Mouse (Mus musculus) kidney, postnatal 4 days (tissue): ENCODE measurements at regions not wholly inside any gene's neighbourhood (a gene's known extent, or its start where the extent isn't known, plus 50 kb on each side); places are given as distances from the start of the nearest gene placed in this dataset.

Experiments
- DNase-seq, 2 experiments: peaks; one replicate each; pipeline ENCODE4 v3.0.0; 2021; ENCODE audit warnings: mixed read lengths in 2 of 2

GRCm38 (mm10) chr2:159019921-159020534, 225.4 kb downstream of the Dhx35 start:
- DNase-seq = no peak

- DNase-seq = no peak
These were observed 237.5 kb downstream of the Dhx35 start for GRCm38 (mm10) chr2:159032147-159032546.

- no peak for DNase-seq
These were observed 245.3 kb downstream of the Dhx35 start for GRCm38 (mm10) chr2:159039916-159040315.

GRCm38 (mm10) chr2:159053534-159053933, 258.9 kb downstream of the Dhx35 start:
- peak; percentile 46 to 58 for DNase-seq

GRCm38 (mm10) chr2:159053936-159054335, 259.3 kb downstream of the Dhx35 start:
- DNase-seq = peak; percentile 83 to 85

- DNase-seq = no peak
These were observed 259.8 kb downstream of the Dhx35 start for GRCm38 (mm10) chr2:159054451-159054850.

- DNase-seq = peak; percentile 10 to 29
These were observed 261.2 kb downstream of the Dhx35 start for GRCm38 (mm10) chr2:159055780-159056179.

- DNase-seq = no peak
These were observed 262.4 kb downstream of the Dhx35 start for GRCm38 (mm10) chr2:159056960-159057359.

- DNase-seq = peak; percentile 41 to 60
These were observed 262.9 kb downstream of the Dhx35 start for GRCm38 (mm10) chr2:159057506-159057905.

- DNase-seq = peak; percentile 20 to 38
These were observed 267.7 kb downstream of the Dhx35 start for GRCm38 (mm10) chr2:159062266-159062665.

GRCm38 (mm10) chr2:159062666-159063065, 268.1 kb downstream of the Dhx35 start:
- DNase-seq = no peak

- peak; percentile 53 to 67 for DNase-seq
These were observed 269.9 kb downstream of the Dhx35 start for GRCm38 (mm10) chr2:159064403-159064970.

- no peak for DNase-seq
These were observed 272.9 kb downstream of the Dhx35 start for GRCm38 (mm10) chr2:159067506-159067905.

GRCm38 (mm10) chr2:159068303-159069020, 273.9 kb downstream of the Dhx35 start:
- peak; percentile 18 to 59 for DNase-seq

- DNase-seq = peak; percentile 25 to 46
These were observed 274.6 kb downstream of the Dhx35 start for GRCm38 (mm10) chr2:159069180-159069579.

GRCm38 (mm10) chr2:159072997-159073690, 278.5 kb downstream of the Dhx35 start:
- DNase-seq = no peak

- no peak for DNase-seq
These were observed 285.2 kb downstream of the Dhx35 start for GRCm38 (mm10) chr2:159079836-159080235.

- no peak for DNase-seq
These were observed 286.4 kb downstream of the Dhx35 start for GRCm38 (mm10) chr2:159080784-159081544.

GRCm38 (mm10) chr2:159086836-159087235, 292.2 kb downstream of the Dhx35 start:
- no peak for DNase-seq

- DNase-seq = no peak
These were observed 293.6 kb downstream of the Dhx35 start for GRCm38 (mm10) chr2:159088196-159088595.

- DNase-seq = peak; percentile 78 to 84
These were observed 302.1 kb downstream of the Dhx35 start for GRCm38 (mm10) chr2:159096667-159097066.

GRCm38 (mm10) chr2:159134042-159134441, 339.4 kb downstream of the Dhx35 start:
- no peak for DNase-seq

GRCm38 (mm10) chr2:159138603-159139002, 344.0 kb downstream of the Dhx35 start:
- no peak for DNase-seq
